Mouse (Mus musculus): Measurements from ENCODE around the gene Pds5b. TPM values are rescaled to one million over a fixed set of nuclear protein-coding genes. Genes with fewer than 3 reads are reported as not detected.

Gene Pds5b
- polyA plus RNA-seq (2017; shearing (Covaris generic)): 37.0 TPM

GRCm38 (mm10) chr5:150673153-150673835 lies at the start of gene Pds5b:
Gene Pds5b (plus strand): TSS chr5:150673739.

GRCm38 (mm10) chr5:150666133-150666739 lies 7.3 kb upstream of the Pds5b start, which contains the start of gene N4bp2l2:
Gene N4bp2l2 (minus strand): TSS chr5:150666183.

Other genes starting within 250 kb of the Pds5b start
- not detected for gene Zar1l, start 155.6 kb upstream of the Pds5b start, polyA plus RNA-seq (2017; shearing (Covaris generic))
- 6.2 TPM for gene Brca2, start 151.1 kb upstream of the Pds5b start, polyA plus RNA-seq (2017; shearing (Covaris generic))
- gene N4bp2l1, start 76.6 kb upstream of the Pds5b start, polyA plus RNA-seq (2017; shearing (Covaris generic)): 119 TPM
- 95.3 TPM for gene N4bp2l2, start 7.6 kb upstream of the Pds5b start, polyA plus RNA-seq (2017; shearing (Covaris generic))